Mouse (Mus musculus) forebrain, embryonic 14.5 days (tissue): ENCODE measurements around the gene Ppp1r17. TPM values are rescaled to one million over a fixed set of nuclear protein-coding genes. Genes with fewer than 3 reads are reported as not detected.

Experiments used
- ATAC-seq: fragments of 200-750 bp; cut with Nextera tagmentation; 2 replicates; pipeline ENCODE4 v1.8.0; 2017; ENCODE audit warnings: mild to moderate bottlenecking, moderate library complexity
- DNase-seq: peaks from one replicate; pipeline ENCODE4 v3.0.0-alpha.2; 2015; ENCODE audit warnings: low spot score
- H3K27ac ChIP-seq: fragments of 300-500 bp; sonication (generic); 2 replicates; pipeline ENCODE4 v1.5.1; 2014; ENCODE audit warnings: low read depth, mild to moderate bottlenecking, control low read depth, low read length, moderate library complexity
- H3K27me3 ChIP-seq: fragments of 300-500 bp; sonication (generic); replicated peaks from 2 replicates; pipeline ENCODE4 v1.6.1; 2014; ENCODE audit warnings: low read length, control low read depth, mixed read lengths; ENCODE audit not compliant: control insufficient read depth, insufficient read depth
- H3K36me3 ChIP-seq: fragments of 300-500 bp; sonication (generic); 2 replicates; pipeline ENCODE4 v1.6.1; 2014; ENCODE audit warnings: low read length, control low read depth; ENCODE audit not compliant: control insufficient read depth, insufficient read depth
- H3K4me1 ChIP-seq: fragments of 300-500 bp; sonication (generic); 2 replicates; pipeline ENCODE4 v1.6.1; 2014; ENCODE audit warnings: antibody characterized with exemption, low read length, control low read depth; ENCODE audit not compliant: control insufficient read depth, insufficient read depth
- H3K4me2 ChIP-seq: fragments of 300-500 bp; sonication (generic); 2 replicates; pipeline ENCODE4 v1.6.1; 2014; ENCODE audit warnings: mild to moderate bottlenecking, control low read depth, low read length
- H3K4me3 ChIP-seq: fragments of 300-500 bp; sonication (generic); 2 replicates; pipeline ENCODE4 v1.5.1; 2014; ENCODE audit warnings: low read depth, low read length, control low read depth
- H3K9ac ChIP-seq: fragments of 300-500 bp; sonication (generic); 2 replicates; pipeline ENCODE4 v1.6.1; 2014; ENCODE audit warnings: mild to moderate bottlenecking, low read length, control low read depth, moderate library complexity
- H3K9me3 ChIP-seq: fragments of 300-500 bp; sonication (generic); replicated peaks from 2 replicates; pipeline ENCODE4 v1.6.1; 2016; ENCODE audit warnings: low read length, control low read depth, mixed read lengths; ENCODE audit not compliant: control insufficient read depth
- WGBS: fragments of 180-500 bp; shearing (Covaris S2); extraction: QIAGEN DNeasy Blood & Tissue Kit; methylation state at CpG from one replicate; pipeline ENCODE4 v1.1.7; 2014; 5-methylcytosine and 5-hydroxymethylcytosine counted together
- polyA plus RNA-seq: library from polyadenylated mRNA; unstranded; fragments of >200 nt; fragmentation: Nextera tagmentation; extraction: Ambion mirVana; gene quantifications from 2 replicates; pipeline ENCODE4 v1.2.1, GENCODE M21; 2014

The Ppp1r17 gene
- polyA plus RNA-seq = 3.1 and 3.5 TPM in 2 replicates

DNA sequence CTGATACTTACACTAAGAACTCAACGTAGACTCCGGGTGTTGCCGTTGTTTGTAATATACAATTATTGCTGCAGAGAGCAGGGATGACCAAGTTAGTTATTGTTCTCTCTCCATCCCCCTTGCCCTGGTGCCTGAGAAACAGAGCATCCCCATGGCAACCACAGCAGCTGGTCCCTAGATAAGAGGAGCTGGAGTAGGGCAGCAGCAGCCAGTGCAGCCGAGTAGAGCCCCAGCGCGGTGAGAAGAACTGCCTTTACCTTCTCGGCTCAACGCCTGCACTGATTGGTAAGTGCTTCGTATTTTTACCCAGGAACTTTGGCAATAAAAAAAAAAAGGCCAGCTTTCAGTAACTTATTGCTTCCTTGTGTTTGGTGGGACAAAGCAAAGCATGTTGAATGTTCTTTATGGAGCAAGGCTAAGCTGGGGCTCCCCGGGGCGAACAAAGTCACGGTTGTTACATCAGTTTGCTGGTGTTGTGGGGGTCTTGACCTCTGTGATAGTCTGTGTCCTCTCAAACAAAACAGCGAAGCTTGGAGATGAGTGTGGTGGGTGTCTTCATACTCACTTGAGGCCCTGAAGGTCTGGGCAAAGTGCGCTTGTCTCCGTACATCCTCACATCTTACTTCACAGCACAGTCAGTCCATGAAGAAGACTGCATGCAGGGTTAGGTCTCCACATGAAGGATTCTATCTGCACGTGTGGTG, at the start of gene Ppp1r17:
Ppp1r17 (plus strand) TSS at position 207 of the 704 bp plus-strand sequence.
- Histone ChIP-seq H3K4me3 (no peak within 1 kb of the TSS), H3K36me3 (no peaks in the 10 kb centered on the region), H3K9ac (no peak within 1 kb of the TSS), H3K4me2 (peak within 1 kb of the TSS; percentile 5; the same call in 1 of the 2 replicates), H3K9me3 (no peaks in the 10 kb centered on the region), H3K27ac (no peak within 1 kb of the TSS), H3K4me1 (peaks cover 6% of the 10 kb centered on the region; the same call in 1 of the 2 replicates), H3K27me3 (no peaks in the 10 kb centered on the region)
- WGBS = 72% methylated on average over 16 of the region's 16 CpGs
- ATAC-seq = peak; percentile 89
- DNase-seq = peak; percentile 69

DNA sequence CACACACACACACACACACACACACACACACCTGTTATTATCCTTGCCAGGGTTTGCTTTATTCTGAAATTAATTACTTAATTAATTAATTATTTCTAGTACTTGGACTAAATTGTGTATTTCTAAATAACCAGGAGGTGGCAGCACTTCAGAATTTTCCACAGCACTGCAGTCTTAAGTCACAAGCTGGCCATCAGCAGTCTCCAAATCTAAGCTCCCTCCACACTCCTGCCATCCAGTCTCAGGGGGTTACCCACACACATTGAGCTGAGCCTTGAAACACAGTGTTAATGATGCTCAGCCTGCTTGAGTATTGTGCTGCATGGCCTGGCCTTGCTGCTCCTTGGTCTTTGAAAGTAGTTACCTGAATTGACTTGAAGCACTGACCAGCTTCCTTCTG, 44.3 kb upstream of the Ppp1r17 start:
- Histone ChIP-seq H3K4me1 (no peaks in the 10 kb centered on the region), H3K27ac (no peak overlapping the region), H3K9me3 (no peaks in the 10 kb centered on the region), H3K4me2 (no peak overlapping the region), H3K4me3 (no peak overlapping the region), H3K36me3 (no peaks in the 10 kb centered on the region), H3K9ac (no peak overlapping the region), H3K27me3 (no peaks in the 10 kb centered on the region)
- ATAC-seq (peak; percentile 72), DNase-seq (peak; percentile 80)

DNA sequence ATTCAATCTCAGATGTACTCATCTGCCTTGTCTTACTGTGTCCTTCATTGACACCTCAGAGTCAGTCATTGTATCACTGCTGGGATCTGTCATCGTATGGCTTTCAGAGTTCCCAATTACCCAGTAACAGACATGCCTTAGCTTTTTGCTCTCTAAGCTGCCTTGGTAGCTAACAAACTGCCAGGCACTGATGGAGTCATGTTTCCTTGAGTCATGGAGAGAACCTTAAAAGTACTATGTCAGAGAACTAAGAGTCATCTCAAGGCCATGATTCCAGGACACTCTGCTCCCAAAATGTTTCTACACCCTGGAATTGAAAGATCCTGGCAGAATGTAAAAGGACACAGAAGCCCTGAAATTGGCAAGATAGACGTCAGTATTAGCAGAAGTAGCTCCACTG, 37.5 kb upstream of the Ppp1r17 start:
- Histone ChIP-seq H3K9ac (no peak overlapping the region), H3K4me1 (no peaks in the 10 kb centered on the region), H3K27ac (no peak overlapping the region), H3K4me3 (no peak overlapping the region), H3K27me3 (no peaks in the 10 kb centered on the region), H3K9me3 (no peaks in the 10 kb centered on the region), H3K4me2 (no peak overlapping the region), H3K36me3 (no peaks in the 10 kb centered on the region)
- WGBS = 77% methylated on average over 2 of the region's 2 CpGs
- no peak for ATAC-seq
- no peak for DNase-seq

DNA sequence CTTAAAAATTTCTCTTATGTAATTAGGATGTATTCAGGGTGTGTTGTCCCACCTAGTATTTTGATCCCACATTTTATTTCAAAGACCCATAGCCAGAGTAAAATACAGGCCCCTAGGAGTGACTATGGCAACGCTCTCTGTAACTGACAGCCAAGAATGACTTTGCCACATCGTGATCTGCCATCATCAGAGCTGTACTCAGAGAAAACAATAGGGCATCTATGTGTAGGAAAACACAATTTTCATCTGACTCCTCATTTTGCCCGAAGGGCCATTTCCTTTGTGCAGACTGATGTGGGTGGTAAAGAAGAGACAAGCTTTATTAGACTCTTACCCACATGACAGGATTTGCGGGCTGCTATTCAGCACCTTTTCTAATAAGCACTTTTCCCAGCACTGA, 8.6 kb upstream of the Ppp1r17 start:
- 79% methylated on average over 4 of the region's 4 CpGs for WGBS
- Histone ChIP-seq H3K9ac (no peak overlapping the region), H3K36me3 (no peaks in the 10 kb centered on the region), H3K27me3 (no peaks in the 10 kb centered on the region), H3K4me3 (no peak overlapping the region), H3K4me1 (peaks cover 4% of the 10 kb centered on the region; the same call in 1 of the 2 replicates), H3K9me3 (no peaks in the 10 kb centered on the region), H3K27ac (no peak overlapping the region), H3K4me2 (no peak overlapping the region)
- ATAC-seq (no peak), DNase-seq (no peak)

DNA sequence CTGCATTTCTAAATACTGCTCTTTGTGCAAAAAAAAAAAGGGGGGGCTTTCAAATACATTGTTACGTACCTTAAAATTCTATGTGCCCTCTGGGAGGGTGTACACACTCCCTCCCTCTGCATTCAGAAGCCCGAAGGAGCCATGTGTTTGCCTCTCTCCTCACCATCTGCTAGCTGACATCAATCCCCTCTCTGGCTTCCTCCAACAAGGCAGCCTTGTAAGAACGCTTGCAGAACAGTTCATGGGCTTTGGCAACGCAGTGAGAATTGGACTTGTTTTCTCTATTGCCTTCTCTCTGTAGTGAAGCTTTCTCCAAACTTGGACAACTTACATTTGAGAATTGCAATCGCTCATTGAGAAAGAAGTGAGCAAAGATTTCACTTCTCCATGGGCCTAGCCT, 4.9 kb upstream of the Ppp1r17 start:
- Histone ChIP-seq H3K4me1 (peaks cover 4% of the 10 kb centered on the region; the same call in 1 of the 2 replicates), H3K9me3 (no peaks in the 10 kb centered on the region), H3K4me3 (no peak overlapping the region), H3K4me2 (no peak overlapping the region), H3K9ac (no peak overlapping the region), H3K36me3 (no peaks in the 10 kb centered on the region), H3K27me3 (no peaks in the 10 kb centered on the region), H3K27ac (no peak overlapping the region; the same call in 1 of the 2 replicates)
- ATAC-seq (peak; percentile 65; the same call in 1 of the 2 replicates), DNase-seq (peak; percentile 49)
- 59% methylated on average over 5 of the region's 5 CpGs for WGBS

DNA sequence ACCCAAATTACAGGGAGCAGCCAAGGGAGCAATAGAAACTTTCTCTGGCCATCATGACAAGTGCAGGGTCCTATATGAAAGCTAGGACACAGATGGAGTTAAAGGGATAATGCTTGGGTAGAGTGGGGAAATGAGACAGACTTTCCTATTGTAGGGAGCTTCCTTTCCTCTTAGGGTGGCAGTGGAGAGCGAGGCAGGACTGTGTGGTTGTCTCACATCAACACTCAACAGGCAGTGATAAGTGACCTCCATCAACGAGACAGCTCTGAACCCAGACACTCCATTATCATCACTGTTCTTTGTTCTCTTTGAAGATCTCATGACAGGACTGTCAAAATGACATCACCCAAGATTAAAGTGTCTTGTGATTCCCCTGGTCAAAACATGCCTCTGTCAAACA, 2.3 kb downstream of the Ppp1r17 start:
- 70% methylated on average over 2 of the region's 2 CpGs for WGBS
- Histone ChIP-seq H3K27me3 (no peaks in the 10 kb centered on the region), H3K4me1 (0 out of 2 replicates have a peak, but pooled peaks cover 2% of the 10 kb centered on the region), H3K27ac (no peak overlapping the region), H3K4me2 (no peak overlapping the region), H3K9ac (no peak overlapping the region), H3K4me3 (no peak overlapping the region), H3K9me3 (no peaks in the 10 kb centered on the region), H3K36me3 (no peaks in the 10 kb centered on the region)
- no peak for ATAC-seq
- DNase-seq = no peak

DNA sequence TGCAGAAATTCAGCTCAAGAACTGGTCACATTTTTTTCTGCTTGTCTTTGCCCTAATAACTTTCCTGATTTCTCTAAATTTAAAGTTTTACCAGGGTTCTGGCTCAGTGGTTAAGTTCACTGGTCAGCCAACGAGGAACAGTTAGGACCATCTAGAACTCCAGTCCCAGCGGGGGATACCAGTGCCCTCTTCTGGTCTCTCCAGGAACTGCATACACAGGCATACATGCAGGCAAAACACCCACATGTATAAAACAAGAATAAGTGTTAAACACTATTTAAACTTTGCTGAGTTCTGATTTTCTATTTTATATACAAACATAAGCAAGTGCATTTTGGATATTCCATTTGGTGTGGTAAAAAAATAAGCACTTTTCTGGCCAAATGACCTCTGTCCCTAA, 8.2 kb downstream of the Ppp1r17 start:
- 68% methylated on average over 2 of the region's 2 CpGs for WGBS
- DNase-seq (no peak), ATAC-seq (no peak)
- H3K4me2 ChIP-seq = no peak overlapping the region
- no peak overlapping the region for H3K27ac ChIP-seq
- no peaks in the 10 kb centered on the region for H3K36me3 ChIP-seq
- peaks cover 4% of the 10 kb centered on the region; the same call in 1 of the 2 replicates for H3K4me1 ChIP-seq
- no peaks in the 10 kb centered on the region for H3K27me3 ChIP-seq
- no peak overlapping the region for H3K9ac ChIP-seq
- H3K9me3 ChIP-seq = no peaks in the 10 kb centered on the region
- H3K4me3 ChIP-seq = no peak overlapping the region

DNA sequence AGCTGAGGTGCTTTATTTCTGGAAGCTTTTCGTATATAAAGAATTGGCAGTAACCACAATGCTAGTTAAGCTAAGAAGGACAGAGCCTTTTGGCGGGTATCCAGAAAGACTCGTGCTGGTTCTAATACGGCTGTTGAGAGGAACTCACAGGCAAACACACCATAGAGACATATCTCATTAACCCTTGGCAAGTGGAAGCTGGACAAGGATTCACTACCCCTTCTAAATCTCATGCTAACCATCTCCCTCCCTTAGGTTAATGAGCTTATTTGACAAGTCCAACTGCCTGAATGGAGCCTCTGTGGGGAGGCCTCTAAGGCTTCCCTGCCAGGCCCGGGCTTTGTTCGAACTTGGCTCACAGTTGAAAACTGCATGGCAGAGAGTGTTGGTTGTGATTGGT, 10.0 kb downstream of the Ppp1r17 start:
- peak; percentile 87 for ATAC-seq
- Histone ChIP-seq H3K27ac (no peak overlapping the region), H3K36me3 (no peaks in the 10 kb centered on the region), H3K4me3 (no peak overlapping the region), H3K4me1 (peaks cover 4% of the 10 kb centered on the region; the same call in 1 of the 2 replicates), H3K4me2 (no peak overlapping the region), H3K9me3 (no peaks in the 10 kb centered on the region), H3K9ac (no peak overlapping the region), H3K27me3 (no peaks in the 10 kb centered on the region)
- peak; percentile 89 for DNase-seq
- 21% methylated on average over 6 of the region's 6 CpGs for WGBS

DNA sequence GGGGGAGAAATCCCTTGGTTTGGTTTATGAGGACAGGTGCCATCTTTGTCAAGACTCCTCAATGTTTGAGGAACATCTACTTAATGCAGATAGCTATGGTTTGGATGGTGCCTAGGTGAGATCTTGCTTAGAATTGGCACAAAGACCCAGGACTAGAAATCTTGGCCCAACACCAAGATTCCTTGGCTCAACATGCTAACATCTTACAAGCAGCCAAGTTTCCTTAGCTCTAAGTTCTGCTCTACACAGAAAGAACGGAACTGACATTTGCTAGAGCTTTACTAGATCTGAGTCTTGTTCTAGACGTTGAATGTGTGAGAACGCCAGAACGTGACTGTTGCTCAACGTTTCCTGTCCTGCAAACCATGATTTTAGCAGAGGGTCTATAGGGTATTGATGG, 10.7 kb downstream of the Ppp1r17 start:
- no peak overlapping the region for H3K9ac ChIP-seq
- H3K4me1 ChIP-seq = peaks cover 4% of the 10 kb centered on the region; the same call in 1 of the 2 replicates
- no peak overlapping the region for H3K4me3 ChIP-seq
- peak; percentile 68 for DNase-seq
- H3K9me3 ChIP-seq = no peaks in the 10 kb centered on the region
- WGBS = 75% methylated on average over 5 of the region's 5 CpGs
- no peaks in the 10 kb centered on the region for H3K27me3 ChIP-seq
- ATAC-seq = no peak
- H3K36me3 ChIP-seq = no peaks in the 10 kb centered on the region
- H3K27ac ChIP-seq = no peak overlapping the region
- H3K4me2 ChIP-seq = no peak overlapping the region
